Mouse (Mus musculus) C2C12 (cell line): ENCODE data around the gene Tspan9.

Experiments used
- CTCF ChIP-seq: IDR thresholded peaks from one replicate; pipeline ENCODE4 v1.5.1; 2011; ENCODE audit not compliant: control insufficient read depth, insufficient read depth, insufficient read length
- MAX ChIP-seq: IDR thresholded peaks from one replicate; pipeline ENCODE4 v1.6.1; 2011; ENCODE audit warnings: mild to moderate bottlenecking, control low read depth
- MYOD1 ChIP-seq: IDR thresholded peaks from one replicate; pipeline ENCODE4 v1.6.1; 2011; ENCODE audit warnings: low read depth; ENCODE audit not compliant: control insufficient read depth, insufficient read length
- MYOG ChIP-seq: IDR thresholded peaks from one replicate; pipeline ENCODE4 v1.6.1; 2011; ENCODE audit not compliant: control insufficient read depth, insufficient read length; ENCODE audit errors: extremely low read depth
- USF1 ChIP-seq: IDR thresholded peaks from one replicate; pipeline ENCODE4 v1.6.1; 2011; ENCODE audit warnings: low read depth, mild to moderate bottlenecking, control low read depth, moderate library complexity

DNA sequence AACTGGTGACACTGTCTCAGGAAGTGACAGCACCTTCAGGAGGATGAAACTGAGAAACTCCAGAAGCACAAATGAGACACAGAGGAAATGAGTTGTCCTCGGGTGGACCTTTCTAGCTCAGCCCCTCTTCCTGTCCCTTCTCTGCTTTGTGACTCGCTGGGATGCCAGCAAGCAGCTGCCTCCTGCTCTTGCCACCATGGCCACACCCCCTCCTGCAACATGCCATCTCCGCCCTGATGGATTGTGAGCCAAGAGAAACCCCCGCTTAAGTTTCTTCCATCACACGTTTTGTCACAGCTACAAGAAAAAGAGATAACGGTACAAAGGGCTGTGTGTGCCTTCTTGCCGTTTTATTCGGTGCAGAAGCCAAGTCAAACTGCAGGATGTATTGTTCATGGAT lies 137.2 kb downstream of the Tspan9 start:
- TF ChIP-seq CTCF (no peak), MYOG (no peak), MAX (no peak), MYOD1 (peak; percentile 32), USF1 (no peak)
